Mouse (Mus musculus): ENCODE results near the gene Ppp4r3b. TPM values are rescaled to one million over a fixed set of nuclear protein-coding genes. Genes with fewer than 3 reads are reported as not detected.
A peak's percentile ranks its signal among the peaks of the same experiment; 100 is the strongest.

The Ppp4r3b gene
- 87.6 and 98.8 TPM in 2 replicates for total RNA-seq (2021)
- long read RNA-seq, experiment 1, full-length matches to known transcripts = 12 of 18 reads
- long read RNA-seq, experiment 1, partial matches to known transcripts = 3 of 18 reads
- long read RNA-seq, experiment 1, other reads (novel, unspliced or antisense) = 3 of 18 reads
- long read RNA-seq, experiment 2, full-length matches to known transcripts = 14 of 22 reads
- long read RNA-seq, experiment 2, partial matches to known transcripts = 1 of 22 reads
- long read RNA-seq, experiment 2, other reads (novel, unspliced or antisense) = 7 of 22 reads

GRCm38 (mm10) chr11:29172563-29173124 is at the start of gene Ppp4r3b:
TSS of gene Ppp4r3b (plus strand) at chr11:29172890.
- DNase-seq = peak; percentile 99

GRCm38 (mm10) chr11:29129862-29130384 is 42.8 kb upstream of the Ppp4r3b start:
- peak; percentile 6 for DNase-seq

DNA sequence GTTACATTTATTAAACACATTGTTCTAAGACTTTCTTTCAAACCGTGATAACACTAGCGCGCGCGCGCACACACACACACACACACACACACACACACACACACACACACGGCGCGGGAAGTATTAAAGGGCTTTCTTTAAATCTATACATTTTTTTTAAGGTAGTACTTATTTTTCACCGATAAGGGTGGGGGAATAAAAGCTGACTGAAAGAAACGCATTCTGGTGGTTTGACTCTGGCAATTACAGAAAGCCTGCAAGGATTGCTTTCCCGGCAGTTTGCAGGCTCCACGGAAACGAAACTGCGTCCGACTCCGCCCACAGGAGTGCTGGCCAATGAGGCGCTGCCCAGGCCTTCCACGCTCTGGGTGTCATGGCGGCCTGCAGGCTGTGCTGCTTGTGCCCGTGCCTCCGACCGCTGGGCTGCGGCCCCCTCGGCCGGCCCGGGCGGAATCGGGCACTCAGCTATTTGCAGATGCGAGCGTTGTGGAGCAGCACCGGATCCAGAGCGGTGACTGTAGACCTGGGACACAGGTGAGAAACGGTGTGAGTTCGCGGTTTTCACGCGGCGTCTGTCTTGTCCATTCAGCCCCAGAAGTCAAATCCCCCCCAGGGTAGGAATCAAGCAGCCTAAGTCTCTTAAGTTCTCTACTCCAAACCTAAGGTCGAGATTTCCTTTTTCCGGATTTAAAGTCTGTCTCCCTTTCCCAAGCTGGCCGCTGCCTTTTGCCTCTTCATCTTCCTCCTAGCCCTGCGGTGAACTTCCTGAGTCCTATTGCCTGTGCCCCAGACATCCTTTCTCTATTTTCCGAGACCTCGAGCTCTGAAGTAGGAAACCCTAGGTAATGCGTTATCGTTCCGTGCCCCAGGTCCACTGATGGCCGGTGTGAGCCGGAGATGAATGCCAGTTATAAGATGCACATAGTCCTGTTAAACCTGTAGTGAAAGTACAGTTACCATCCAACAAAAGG is 42.0 kb upstream of the Ppp4r3b start, which contains the start of gene Pnpt1:
TSS of gene Pnpt1 (plus strand) at position 360 of the 971 bp plus-strand sequence.
- DNase-seq = peak; percentile 96

DNA sequence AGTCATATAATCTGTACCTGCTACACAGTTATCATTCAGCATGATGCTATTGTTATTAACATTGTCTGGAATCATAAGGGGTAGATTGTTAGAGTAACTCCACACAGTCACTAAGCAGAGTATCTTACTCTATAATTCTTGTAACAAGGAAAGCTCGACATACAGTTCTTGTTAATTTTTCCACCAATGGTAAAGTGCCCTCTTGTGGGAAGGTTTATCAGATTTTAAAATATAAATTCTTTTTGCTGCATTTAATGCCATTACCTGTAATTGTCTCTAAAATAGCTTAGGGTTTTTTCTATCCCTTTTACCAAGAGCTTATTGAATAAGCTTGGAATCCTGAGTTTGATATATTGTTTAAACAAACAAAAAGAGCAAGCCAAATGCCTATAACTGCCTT is 32.0 kb upstream of the Ppp4r3b start:
- DNase-seq = no peak

GRCm38 (mm10) chr11:29148901-29149300 is 23.8 kb upstream of the Ppp4r3b start:
- DNase-seq = no peak

DNA sequence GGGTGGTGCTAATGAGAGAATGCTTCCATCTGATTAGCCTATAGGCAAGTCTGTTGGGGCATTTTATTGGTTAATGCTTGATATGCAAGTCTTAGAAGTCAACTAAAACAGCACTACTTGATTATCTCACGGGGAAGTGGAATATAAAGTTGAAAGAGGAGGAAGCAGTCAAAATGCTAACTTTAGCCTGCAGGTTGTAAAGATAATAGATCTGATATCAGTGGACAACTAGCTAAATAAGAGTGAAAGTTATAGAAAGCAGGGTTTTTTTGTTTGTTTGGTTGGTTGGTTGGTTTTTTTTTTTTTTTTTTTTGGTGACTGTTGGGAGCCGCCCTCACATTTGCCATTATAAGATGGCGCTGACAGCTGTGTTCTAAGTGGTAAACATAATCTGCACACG is 9.1 kb upstream of the Ppp4r3b start:
- DNase-seq = no peak

GRCm38 (mm10) chr11:29171959-29172391 is 715 bp upstream of the Ppp4r3b start:
- peak; percentile 63 for DNase-seq

- DNase-seq = peak; percentile 75
Observed at GRCm38 (mm10) chr11:29173125-29173631, 488 bp downstream of the Ppp4r3b start.

GRCm38 (mm10) chr11:29173706-29174436 is 1.2 kb downstream of the Ppp4r3b start:
- no peak for DNase-seq

DNA sequence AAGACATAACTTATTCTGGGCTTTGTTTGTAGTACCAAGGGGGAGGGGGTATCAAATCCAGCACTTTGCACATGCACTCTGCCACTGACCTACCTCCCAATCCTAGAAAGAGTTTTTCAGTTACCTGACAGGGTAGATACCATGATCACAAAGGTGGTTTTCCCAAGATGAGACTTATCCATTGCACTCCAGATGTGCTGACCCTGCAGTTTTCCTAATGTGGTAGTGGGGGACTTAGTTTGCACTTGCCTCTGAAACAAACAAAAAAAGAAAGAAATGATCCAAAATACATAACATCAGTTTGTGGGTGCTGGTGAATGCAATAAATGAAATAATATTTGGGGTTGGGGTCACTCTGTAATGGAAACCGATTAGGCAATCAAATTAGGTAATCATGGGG is 6.6 kb downstream of the Ppp4r3b start:
- no peak for DNase-seq

DNA sequence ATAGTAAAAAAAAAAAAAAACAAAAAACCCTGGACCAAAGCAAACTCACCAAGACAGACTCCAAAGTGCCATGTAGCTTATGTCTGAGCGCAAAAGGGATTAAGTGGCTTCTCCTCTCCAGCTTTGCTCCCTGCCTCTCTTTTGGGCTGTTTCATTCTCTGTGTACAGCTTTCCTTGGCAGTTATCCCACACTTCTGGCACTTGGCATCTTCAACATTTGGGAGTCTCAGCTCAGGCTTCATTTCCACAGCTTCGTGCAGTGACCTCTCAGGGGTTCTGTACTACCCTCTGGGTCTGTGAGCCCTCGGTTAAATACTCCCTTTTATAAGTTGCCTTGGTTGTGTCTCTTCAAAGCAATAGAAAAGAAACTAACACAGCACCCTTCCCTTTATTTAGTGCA is 8.0 kb downstream of the Ppp4r3b start:
- DNase-seq = peak; percentile 31

DNA sequence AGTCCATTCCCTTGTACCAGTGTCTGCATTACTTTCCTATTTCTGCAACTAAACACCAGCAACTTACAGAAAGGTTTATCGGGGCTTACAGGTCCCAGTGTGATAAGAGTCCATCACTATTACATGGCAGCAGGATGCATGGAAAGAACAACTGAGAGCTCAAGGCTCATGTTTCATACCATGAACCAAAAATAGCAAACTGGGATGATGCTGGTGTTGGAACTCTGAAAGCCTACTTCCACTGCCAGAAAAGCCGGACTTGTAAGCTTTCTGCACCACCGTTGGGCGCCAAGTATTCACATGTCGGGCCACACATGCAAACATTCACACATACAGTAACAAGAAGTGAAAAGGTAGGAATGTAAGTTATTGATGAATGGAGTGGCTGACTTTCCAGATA is 9.1 kb downstream of the Ppp4r3b start:
- DNase-seq = no peak

DNA sequence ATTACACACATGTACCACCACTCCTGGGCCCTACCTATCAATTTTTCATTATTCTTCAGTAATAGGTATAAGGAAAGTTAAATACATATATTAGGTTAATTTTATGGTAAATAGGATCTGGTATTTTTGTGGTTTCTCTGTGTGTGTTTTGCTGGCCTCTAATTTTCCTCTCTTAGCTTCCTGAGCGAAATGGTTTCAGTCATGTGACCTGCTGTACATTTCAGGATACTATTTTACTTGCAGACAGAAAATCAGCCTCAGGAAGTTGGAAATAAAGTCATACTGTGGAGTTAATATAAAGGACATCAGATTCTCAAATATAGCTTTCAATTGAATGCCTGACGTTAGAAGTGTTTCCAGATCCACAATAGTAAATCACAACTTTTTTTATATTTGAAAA is 16.3 kb downstream of the Ppp4r3b start:
- no peak for DNase-seq

DNA sequence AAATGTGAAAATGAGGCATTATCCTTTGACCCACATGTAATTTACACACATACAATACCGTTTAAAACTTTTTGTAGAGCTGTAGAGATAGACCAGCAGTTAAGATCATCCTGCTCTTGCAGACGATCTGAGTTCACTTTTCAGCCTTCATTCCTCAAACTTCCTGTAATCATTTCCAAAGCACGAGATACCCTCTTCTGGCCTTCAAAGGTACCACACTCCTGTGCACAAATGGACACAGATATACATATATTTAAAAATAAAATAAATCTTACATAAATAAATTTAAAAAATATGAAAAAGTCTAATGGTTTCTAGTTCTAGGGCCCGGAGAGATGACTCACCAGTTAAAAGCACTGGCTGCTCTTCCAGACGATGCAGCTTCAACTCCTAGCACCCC is 31.0 kb downstream of the Ppp4r3b start:
- DNase-seq = no peak

GRCm38 (mm10) chr11:29209774-29210173 is 37.1 kb downstream of the Ppp4r3b start:
- DNase-seq = no peak

GRCm38 (mm10) chr11:29216196-29216595 is 43.5 kb downstream of the Ppp4r3b start:
- DNase-seq = no peak

- no peak for DNase-seq
Observed at GRCm38 (mm10) chr11:29219055-29219454, 46.4 kb downstream of the Ppp4r3b start.

DNA sequence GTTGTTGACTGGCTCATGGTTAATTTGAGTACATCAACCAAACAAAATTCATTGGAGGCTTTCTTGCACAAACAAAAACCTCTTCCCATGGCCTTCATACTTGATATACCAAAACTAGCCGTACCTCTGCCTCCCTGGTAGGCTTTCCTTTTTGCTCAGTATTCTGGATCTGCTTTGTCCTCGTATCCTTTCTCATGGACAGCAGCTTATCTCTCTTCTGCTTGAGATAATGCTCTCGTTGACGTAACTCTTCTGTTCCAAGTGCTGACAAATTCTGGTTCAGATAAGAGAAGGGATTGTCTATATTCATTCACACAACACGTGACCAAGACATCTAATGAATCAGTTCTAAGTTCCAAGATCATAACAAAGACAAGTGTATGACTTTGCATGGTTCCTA is 49.6 kb downstream of the Ppp4r3b start:
- DNase-seq = no peak

- DNase-seq = no peak
Observed at GRCm38 (mm10) chr11:29224754-29225153, 52.1 kb downstream of the Ppp4r3b start.

GRCm38 (mm10) chr11:29228957-29229356 is 56.3 kb downstream of the Ppp4r3b start:
- DNase-seq = no peak

DNA sequence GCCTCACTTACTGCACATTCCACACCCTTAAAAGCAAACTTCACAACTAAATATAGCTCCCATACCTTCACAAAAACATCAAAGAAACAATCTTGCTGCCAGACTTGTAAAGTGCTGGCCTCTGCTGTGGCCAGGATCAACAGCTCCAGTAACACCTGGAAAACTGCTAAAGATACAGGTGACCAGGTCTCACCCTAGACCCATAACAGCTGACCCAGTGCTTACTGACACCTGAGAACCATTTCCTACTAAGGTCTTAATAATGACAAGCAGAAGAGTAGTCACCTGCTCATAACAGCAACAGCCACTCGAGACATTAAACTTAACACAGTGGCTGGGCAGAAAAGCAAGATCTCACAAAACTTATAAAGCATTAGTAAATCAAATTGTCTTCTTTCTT is 60.9 kb downstream of the Ppp4r3b start:
- no peak for DNase-seq

GRCm38 (mm10) chr11:29237364-29237763 is 64.7 kb downstream of the Ppp4r3b start:
- no peak for DNase-seq
